Mouse (Mus musculus): ENCODE results near the gene Kctd15. TPM values are rescaled to one million over a fixed set of nuclear protein-coding genes. Genes with fewer than 3 reads are reported as not detected.

The Kctd15 gene
- polyA plus RNA-seq, 1 experiment from 2014 or later = 7.4 TPM

- no peak for ATAC-seq
- no peak overlapping the region for H3K4me3 ChIP-seq (ENCODE audit: low read depth, low read length)
- H3K9ac ChIP-seq (replicated peaks; ENCODE audit: low read depth) = no peak overlapping the region
- H3K27me3 ChIP-seq (replicated peaks; ENCODE audit: insufficient read depth, low read length) = no peaks in the 10 kb centered on the region
- TF ChIP-seq EP300 (IDR thresholded peaks at IDR 0.05) (no peak), CTCF (IDR thresholded peaks at IDR 0.05) (no peak)
- no peak overlapping the region for H3K27ac ChIP-seq (ENCODE audit: low read length)
- H3K4me2 ChIP-seq (replicated peaks; ENCODE audit: low read depth, low read length) = no peak overlapping the region
- 38% methylated on average over 15 of the region's 15 CpGs for WGBS
- no peaks in the 10 kb centered on the region for H3K4me1 ChIP-seq (ENCODE audit: insufficient read depth, low read depth, low read length)
- no peak for DNase-seq (ENCODE audit: low spot score)
- H3K36me3 ChIP-seq (ENCODE audit: insufficient read depth, low read length) = no peaks in the 10 kb centered on the region
- no peaks in the 10 kb centered on the region for H3K9me3 ChIP-seq (ENCODE audit: low read length)
Measured at GRCm38 (mm10) chr7:34606051-34606450, 50.5 kb downstream of the Kctd15 start.

- Histone ChIP-seq H3K36me3 (ENCODE audit: insufficient read depth, low read length) (no peaks in the 10 kb centered on the region), H3K4me2 (replicated peaks; ENCODE audit: low read depth, low read length) (no peak overlapping the region), H3K9ac (replicated peaks; ENCODE audit: low read depth) (no peak overlapping the region), H3K27ac (ENCODE audit: low read length) (no peak overlapping the region), H3K4me3 (ENCODE audit: low read depth, low read length) (no peak overlapping the region), H3K9me3 (ENCODE audit: low read length) (no peaks in the 10 kb centered on the region), H3K4me1 (ENCODE audit: insufficient read depth, low read depth, low read length) (no peaks in the 10 kb centered on the region), H3K27me3 (replicated peaks; ENCODE audit: insufficient read depth, low read length) (no peaks in the 10 kb centered on the region)
- 55% methylated on average over 9 of the region's 9 CpGs for WGBS
- TF ChIP-seq EP300 (IDR thresholded peaks at IDR 0.05) (no peak), CTCF (IDR thresholded peaks at IDR 0.05) (no peak)
- DNase-seq (ENCODE audit: low spot score) = peak; percentile 16
- ATAC-seq = no peak
Measured at GRCm38 (mm10) chr7:34598576-34598975, 58.0 kb downstream of the Kctd15 start.

- H3K4me2 ChIP-seq (replicated peaks; ENCODE audit: low read depth, low read length) = no peak overlapping the region
- no peaks in the 10 kb centered on the region for H3K9me3 ChIP-seq (ENCODE audit: low read length)
- ATAC-seq (no peak), DNase-seq (ENCODE audit: low spot score) (no peak)
- WGBS = 84% methylated on average over 9 of the region's 9 CpGs
- no peak overlapping the region for H3K27ac ChIP-seq (ENCODE audit: low read length)
- no peak overlapping the region for H3K9ac ChIP-seq (replicated peaks; ENCODE audit: low read depth)
- H3K4me1 ChIP-seq (ENCODE audit: insufficient read depth, low read depth, low read length) = no peaks in the 10 kb centered on the region
- H3K27me3 ChIP-seq (replicated peaks; ENCODE audit: insufficient read depth, low read length) = no peaks in the 10 kb centered on the region
- no peak overlapping the region for H3K4me3 ChIP-seq (ENCODE audit: low read depth, low read length)
- no peaks in the 10 kb centered on the region for H3K36me3 ChIP-seq (ENCODE audit: insufficient read depth, low read length)
- TF ChIP-seq EP300 (IDR thresholded peaks at IDR 0.05) (no peak), CTCF (IDR thresholded peaks at IDR 0.05) (no peak)
Measured at GRCm38 (mm10) chr7:34597986-34598385, 58.5 kb downstream of the Kctd15 start.

- Histone ChIP-seq H3K4me2 (replicated peaks; ENCODE audit: low read depth, low read length) (no peak overlapping the region), H3K9me3 (ENCODE audit: low read length) (no peaks in the 10 kb centered on the region), H3K4me3 (ENCODE audit: low read depth, low read length) (no peak overlapping the region), H3K9ac (replicated peaks; ENCODE audit: low read depth) (no peak overlapping the region), H3K4me1 (ENCODE audit: insufficient read depth, low read depth, low read length) (no peaks in the 10 kb centered on the region), H3K36me3 (ENCODE audit: insufficient read depth, low read length) (no peaks in the 10 kb centered on the region), H3K27me3 (replicated peaks; ENCODE audit: insufficient read depth, low read length) (no peaks in the 10 kb centered on the region), H3K27ac (ENCODE audit: low read length) (no peak overlapping the region)
- DNase-seq (ENCODE audit: low spot score) = no peak
- 66% methylated on average over 14 of the region's 14 CpGs for WGBS
- no peak for TF ChIP-seq EP300 (IDR thresholded peaks at IDR 0.05)
- no peak for TF ChIP-seq CTCF (IDR thresholded peaks at IDR 0.05)
- ATAC-seq = no peak
Measured at GRCm38 (mm10) chr7:34596531-34597235, 59.8 kb downstream of the Kctd15 start.

GRCm38 (mm10) chr7:34595307-34595565 is 61.3 kb downstream of the Kctd15 start:
- no peak for TF ChIP-seq EP300 (IDR thresholded peaks at IDR 0.05)
- TF ChIP-seq CTCF (IDR thresholded peaks at IDR 0.05) = no peak
- WGBS = 67% methylated on average over 4 of the region's 4 CpGs
- no peaks in the 10 kb centered on the region for H3K4me1 ChIP-seq (ENCODE audit: insufficient read depth, low read depth, low read length)
- no peak overlapping the region for H3K4me3 ChIP-seq (ENCODE audit: low read depth, low read length)
- no peaks in the 10 kb centered on the region for H3K27me3 ChIP-seq (replicated peaks; ENCODE audit: insufficient read depth, low read length)
- H3K9me3 ChIP-seq (ENCODE audit: low read length) = no peaks in the 10 kb centered on the region
- no peaks in the 10 kb centered on the region for H3K36me3 ChIP-seq (ENCODE audit: insufficient read depth, low read length)
- no peak overlapping the region for H3K9ac ChIP-seq (replicated peaks; ENCODE audit: low read depth)
- no peak overlapping the region for H3K4me2 ChIP-seq (replicated peaks; ENCODE audit: low read depth, low read length)
- no peak for ATAC-seq
- no peak overlapping the region for H3K27ac ChIP-seq (ENCODE audit: low read length)
- DNase-seq (ENCODE audit: low spot score) = no peak

GRCm38 (mm10) chr7:34594501-34595306 is 61.8 kb downstream of the Kctd15 start:
- peak overlapping the region; percentile 41 for H3K4me2 ChIP-seq (replicated peaks; ENCODE audit: low read depth, low read length)
- H3K27ac ChIP-seq (ENCODE audit: low read length) = no peak overlapping the region
- H3K27me3 ChIP-seq (replicated peaks; ENCODE audit: insufficient read depth, low read length) = no peaks in the 10 kb centered on the region
- TF ChIP-seq EP300 (IDR thresholded peaks at IDR 0.05) (no peak), CTCF (IDR thresholded peaks at IDR 0.05) (no peak)
- no peaks in the 10 kb centered on the region for H3K9me3 ChIP-seq (ENCODE audit: low read length)
- H3K9ac ChIP-seq (replicated peaks; ENCODE audit: low read depth) = no peak overlapping the region
- H3K36me3 ChIP-seq (ENCODE audit: insufficient read depth, low read length) = no peaks in the 10 kb centered on the region
- no peaks in the 10 kb centered on the region for H3K4me1 ChIP-seq (ENCODE audit: insufficient read depth, low read depth, low read length)
- 28% methylated on average over 18 of the region's 18 CpGs for WGBS
- peak; percentile 54 for DNase-seq (ENCODE audit: low spot score)
- no peak for ATAC-seq
- peak overlapping the region; percentile 6; the same call in 1 of the 2 replicates for H3K4me3 ChIP-seq (ENCODE audit: low read depth, low read length)

All from lung, postnatal 0 days (tissue).